ENCODE assay signal across 17 mouse cellular contexts in genomic region chr8:88528186-88528585, GRCm38 (mm10). TPM values are rescaled to one million over a fixed set of nuclear protein-coding genes. Genes with fewer than 3 reads are reported as not detected.
"Had no signal": no experiment of that assay in that cellular context is flagged by ENCODE, and none has a peak within 500 bp of the region (broad histone marks: within the 10 kb centered on the region; RNA-seq: fewer than 3 reads in every experiment).

No protein-coding gene starts in this region.

- ATAC-seq: liver, embryonic 12.5 days; midbrain, embryonic 13.5 days; midbrain, embryonic 15.5 days had no signal

- H3K36me3 ChIP-seq: liver, embryonic 12.5 days; midbrain, embryonic 15.5 days; stomach, embryonic 15.5 days had no signal

- H3K4me3 ChIP-seq: liver, embryonic 12.5 days; megakaryocyte, embryonic 14.5 days; midbrain, embryonic 13.5 days; midbrain, embryonic 15.5 days; neural tube, embryonic 12.5 days; stomach, embryonic 15.5 days had no signal

- H3K27ac ChIP-seq: liver, embryonic 12.5 days; liver, embryonic 14.5 days; macrophage; midbrain, embryonic 13.5 days; midbrain, embryonic 15.5 days; neural tube, embryonic 12.5 days; stomach, embryonic 15.5 days; stomach, postnatal 0 days had no signal

- DNase-seq: lung, embryonic 14.5 days; right cerebral cortex, postnatal 14 days; thymus, adult 2 months; thymus, postnatal 25 days; thymus, postnatal 4 days had no signal

- H3K27me3 ChIP-seq: midbrain, embryonic 13.5 days; midbrain, embryonic 15.5 days; neural tube, embryonic 12.5 days; stomach, embryonic 15.5 days had no signal

- H3K9me3 ChIP-seq: liver, embryonic 12.5 days; megakaryocyte, embryonic 14.5 days; midbrain, embryonic 13.5 days; midbrain, embryonic 15.5 days; neural tube, embryonic 12.5 days; stomach, embryonic 15.5 days had no signal

- H3K4me2 ChIP-seq: liver, embryonic 12.5 days; lung, embryonic 14.5 days; midbrain, embryonic 11.5 days; midbrain, embryonic 13.5 days; midbrain, embryonic 15.5 days; neural tube, embryonic 12.5 days; stomach, embryonic 15.5 days had no signal

- H3K9ac ChIP-seq: liver, embryonic 12.5 days; liver, embryonic 14.5 days; lung, embryonic 14.5 days; midbrain, embryonic 13.5 days; midbrain, embryonic 15.5 days; neural tube, embryonic 12.5 days; stomach, embryonic 15.5 days had no signal

RNA-seq across cellular contexts. Expression of gene Nkd1, which starts 7.0 kb away (rescaled TPM):
- total RNA-seq: monocyte, adult 5-6 weeks; neutrophil, adult 5-6 weeks had no signal
- polyA plus RNA-seq: macrophage had no signal
